Mouse (Mus musculus) Muller cell, postnatal 12 days (primary cell): ENCODE results near the gene Kalrn.
A peak's percentile ranks its signal among the peaks of the same experiment; 100 is the strongest.

Experiments
- DNase-seq: peaks from one replicate; pipeline ENCODE4 v3.0.0-alpha.2; 2015; ENCODE audit errors: inconsistent ontology term

Kalrn gene

GRCm38 (mm10) chr16:34430131-34430530 is 143.2 kb downstream of the Kalrn start:
- no peak for DNase-seq

DNA sequence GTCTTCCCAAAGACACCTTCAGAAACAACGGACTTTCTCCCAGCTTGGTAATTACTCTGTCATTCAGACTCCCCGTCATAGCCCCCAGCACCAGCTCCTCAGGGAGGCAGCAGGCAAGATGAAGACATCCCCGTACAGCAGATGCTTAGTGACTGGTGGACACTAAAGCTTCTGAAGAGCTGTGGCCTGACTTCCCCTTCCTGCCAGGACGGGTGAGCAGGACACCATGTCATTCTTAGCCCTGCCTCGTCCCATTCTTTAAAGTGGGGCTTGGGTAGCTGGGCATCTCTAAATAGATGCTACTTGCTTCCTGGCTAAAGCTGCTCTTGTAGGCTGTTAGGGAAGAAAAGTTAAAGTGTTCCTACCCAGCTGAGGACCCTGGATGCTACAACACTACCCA is 145.7 kb downstream of the Kalrn start:
- DNase-seq, result no peak

DNA sequence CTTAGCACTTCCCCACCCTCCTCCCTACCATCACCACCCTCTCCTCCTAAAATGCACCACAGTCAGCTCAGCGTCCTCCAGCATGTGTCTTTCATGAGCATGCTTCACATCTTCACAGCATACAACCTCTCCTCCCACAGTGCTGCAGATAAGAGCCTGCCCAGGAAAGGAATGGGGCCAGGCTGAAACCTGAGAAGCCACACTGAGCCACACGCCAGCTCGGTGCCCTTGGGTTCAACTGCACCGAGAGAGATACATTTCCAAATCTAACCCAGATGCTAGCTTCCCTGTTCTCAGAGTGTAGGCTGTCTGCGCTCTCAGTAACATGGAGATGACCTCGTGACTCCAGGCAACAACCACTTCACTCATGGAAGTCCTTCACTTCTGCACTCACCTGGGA is 151.9 kb downstream of the Kalrn start:
- DNase-seq, result no peak

- no peak for DNase-seq
Measured at GRCm38 (mm10) chr16:34417966-34418365, 155.4 kb downstream of the Kalrn start.

DNA sequence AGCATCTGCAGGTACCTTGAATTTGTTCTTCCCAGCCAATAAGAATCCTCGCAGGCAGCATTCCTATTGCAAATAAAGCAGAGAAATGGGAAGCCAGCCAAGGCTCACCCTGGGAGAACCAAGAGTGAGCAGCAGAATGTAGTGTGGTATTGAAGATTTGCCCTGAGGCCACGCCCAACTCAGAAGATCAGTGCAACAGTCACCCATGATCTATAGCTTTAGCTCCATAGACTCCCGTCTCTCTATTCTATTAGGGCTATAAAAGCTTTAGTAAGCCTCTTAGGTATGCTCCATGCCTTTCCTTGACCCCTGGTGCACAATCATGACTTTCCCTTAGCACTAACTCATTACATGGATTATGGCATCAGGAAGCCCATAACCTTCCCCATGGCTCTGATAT is 155.9 kb downstream of the Kalrn start:
- DNase-seq, result no peak

DNA sequence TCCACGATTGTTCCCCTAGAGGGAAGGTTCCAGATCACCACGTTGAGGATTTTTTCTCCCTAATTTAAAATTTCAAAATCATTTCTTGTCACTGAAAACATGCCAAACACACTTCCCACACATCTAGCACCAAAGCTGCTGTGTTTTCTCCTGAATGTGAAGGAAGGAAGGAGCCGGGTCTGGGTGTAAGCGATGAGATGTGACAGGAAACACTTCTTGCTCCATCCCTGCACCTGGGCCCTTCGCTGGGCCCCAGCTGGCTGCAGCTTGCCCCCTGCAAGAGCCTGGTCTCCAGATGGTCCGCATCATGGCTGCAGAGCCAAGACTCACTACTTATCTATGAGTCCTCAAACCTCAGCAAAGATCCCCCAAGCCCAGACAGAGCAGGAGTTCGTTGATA is 158.8 kb downstream of the Kalrn start:
- no peak for DNase-seq

- DNase-seq, result peak; percentile 72
Measured at GRCm38 (mm10) chr16:34413868-34414333, 159.4 kb downstream of the Kalrn start.

DNA sequence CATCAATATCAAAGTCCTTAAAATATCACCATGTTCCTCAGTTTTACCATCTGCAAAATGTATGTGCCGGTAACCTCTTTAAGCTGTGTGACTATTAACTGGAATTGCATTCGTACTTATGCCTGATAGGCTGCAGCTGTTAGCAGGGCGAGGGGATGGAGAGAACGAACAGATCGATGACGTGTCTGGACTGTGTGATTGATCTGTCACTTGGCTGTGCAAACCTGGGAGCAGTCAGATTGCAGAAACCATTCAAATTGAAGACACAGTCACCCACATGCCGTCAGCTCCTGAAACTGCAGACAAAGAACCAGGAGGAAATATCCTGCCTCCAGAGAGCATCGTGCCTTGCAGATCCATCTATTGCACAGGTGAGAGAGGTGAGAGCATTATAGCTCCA is 166.3 kb downstream of the Kalrn start:
- DNase-seq, result no peak

GRCm38 (mm10) chr16:34405094-34405493 is 168.2 kb downstream of the Kalrn start:
- no peak for DNase-seq

DNA sequence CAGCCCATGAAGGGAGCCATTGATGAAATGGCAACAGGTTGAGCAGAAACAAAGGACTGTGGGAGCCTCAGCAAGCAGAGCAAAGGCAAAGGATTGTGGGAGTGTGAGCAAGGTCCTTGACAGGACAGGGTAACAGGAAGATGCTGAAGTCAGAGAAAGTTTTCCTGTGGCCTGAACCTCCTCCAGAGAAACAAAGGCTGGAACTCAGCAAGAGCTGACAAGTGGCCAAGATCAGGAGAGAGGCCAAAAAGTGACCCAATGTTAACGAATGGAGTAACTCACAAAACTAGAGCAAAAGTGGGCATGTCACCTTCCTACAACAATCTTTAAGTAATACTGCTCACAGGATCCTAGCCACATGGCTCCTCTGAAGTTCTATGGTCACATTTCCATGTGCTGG is 172.1 kb downstream of the Kalrn start:
- no peak for DNase-seq

- peak; percentile 49 for DNase-seq
Measured at GRCm38 (mm10) chr16:34400102-34400728, 173.1 kb downstream of the Kalrn start.

DNA sequence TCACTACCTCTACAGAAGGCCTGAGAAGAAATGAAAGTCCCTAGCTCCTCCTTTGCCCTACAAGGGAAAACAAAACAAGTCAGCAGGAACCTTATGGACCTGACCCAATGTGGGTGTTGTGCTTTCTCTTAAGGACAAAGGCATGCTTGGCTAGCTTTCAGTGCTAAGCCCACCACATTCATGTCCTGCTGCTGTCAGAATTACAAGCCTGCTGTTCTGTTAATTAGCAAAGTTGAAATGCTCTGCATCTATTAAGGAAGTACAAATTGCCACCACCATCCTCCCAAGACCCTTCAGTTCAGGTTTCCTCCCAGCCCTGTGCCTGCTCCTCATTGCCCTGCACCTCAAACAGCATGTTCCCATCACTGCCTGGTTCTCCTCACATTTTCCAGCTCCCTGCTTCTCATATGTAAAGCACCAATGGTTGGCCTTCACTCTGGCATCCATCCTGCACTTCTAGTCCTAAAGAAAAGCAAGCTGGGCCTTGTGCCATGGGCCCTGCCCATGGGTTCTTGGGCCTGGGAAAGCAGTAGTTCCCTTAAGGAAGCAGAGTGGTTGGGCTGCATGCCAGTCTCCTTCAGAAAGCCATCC is 178.0 kb downstream of the Kalrn start:
- DNase-seq, result peak; percentile 35

DNA sequence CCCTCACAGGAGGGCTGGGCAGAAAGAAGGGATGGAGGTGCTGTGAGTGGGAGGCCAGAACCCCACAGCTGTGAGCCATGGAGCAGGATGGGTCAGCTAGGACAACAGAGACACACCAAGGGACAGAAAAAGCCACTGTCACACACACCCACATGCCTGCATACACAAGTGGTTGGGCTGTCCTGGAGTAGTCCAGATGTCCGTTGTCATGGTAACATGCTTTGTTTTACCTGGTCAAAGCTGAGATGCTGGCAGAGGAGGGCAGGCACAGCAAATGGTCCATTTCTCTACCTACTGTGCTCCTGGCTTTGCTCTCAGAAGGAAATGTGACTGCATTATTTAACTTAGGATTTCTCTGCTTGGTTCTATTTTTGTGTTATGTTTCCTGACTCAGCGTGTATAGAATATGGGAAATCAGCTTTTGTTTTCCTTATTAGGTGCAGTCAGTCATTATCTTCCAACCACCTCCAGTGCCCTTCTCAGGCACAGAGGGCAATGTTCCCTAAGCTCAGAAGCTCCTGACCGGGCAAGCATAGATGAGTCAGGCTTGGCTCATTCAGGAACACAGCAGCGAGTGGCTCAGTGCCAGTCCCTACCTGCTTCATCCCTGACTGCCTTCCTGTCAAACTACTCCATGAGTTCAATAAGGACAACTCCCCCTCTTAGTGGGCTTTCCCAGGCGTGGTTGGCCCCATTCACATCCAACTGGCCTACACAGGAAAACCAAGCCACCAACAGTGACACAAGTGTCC is 183.6 kb downstream of the Kalrn start:
- no peak for DNase-seq

DNA sequence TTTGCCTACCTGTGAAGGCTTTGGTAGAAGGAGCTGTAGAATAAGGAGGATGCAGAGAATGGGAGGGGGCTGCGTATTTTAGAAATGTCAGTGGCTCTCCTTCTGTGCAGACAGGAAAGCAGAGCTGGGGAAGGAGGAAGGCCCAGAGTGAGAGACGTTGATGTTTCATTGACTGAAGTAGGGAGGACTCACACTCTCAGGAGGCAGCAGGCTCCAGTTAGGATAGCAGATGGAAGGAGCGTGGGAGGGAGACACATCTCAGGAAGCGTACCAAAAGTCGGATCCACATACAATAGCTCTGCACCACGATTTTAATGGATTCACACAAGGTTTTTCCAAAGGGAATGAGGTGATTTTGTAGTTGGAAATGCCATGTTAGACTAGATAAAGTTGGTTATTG is 184.5 kb downstream of the Kalrn start:
- DNase-seq, result no peak

GRCm38 (mm10) chr16:34385065-34385464 is 188.3 kb downstream of the Kalrn start:
- no peak for DNase-seq

DNA sequence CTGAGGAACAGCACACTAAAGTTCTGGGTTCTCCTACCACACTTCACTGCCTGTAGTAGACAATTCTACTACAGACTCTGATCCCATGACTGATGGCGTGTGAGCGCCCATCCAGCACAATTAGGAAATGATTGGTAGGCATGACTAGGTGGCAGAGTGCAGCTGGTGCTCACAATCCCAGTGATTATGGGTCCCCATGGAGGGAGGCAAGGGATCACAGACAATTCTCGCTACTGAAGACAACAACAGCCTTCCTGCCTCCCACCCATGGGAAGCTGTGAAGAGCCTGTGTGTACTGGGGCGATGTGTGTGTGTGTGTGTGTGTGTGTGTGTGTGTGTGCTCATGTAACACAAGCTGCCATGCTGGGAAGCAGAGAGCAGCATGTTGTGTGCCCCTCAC is 190.3 kb downstream of the Kalrn start:
- DNase-seq, result no peak

DNA sequence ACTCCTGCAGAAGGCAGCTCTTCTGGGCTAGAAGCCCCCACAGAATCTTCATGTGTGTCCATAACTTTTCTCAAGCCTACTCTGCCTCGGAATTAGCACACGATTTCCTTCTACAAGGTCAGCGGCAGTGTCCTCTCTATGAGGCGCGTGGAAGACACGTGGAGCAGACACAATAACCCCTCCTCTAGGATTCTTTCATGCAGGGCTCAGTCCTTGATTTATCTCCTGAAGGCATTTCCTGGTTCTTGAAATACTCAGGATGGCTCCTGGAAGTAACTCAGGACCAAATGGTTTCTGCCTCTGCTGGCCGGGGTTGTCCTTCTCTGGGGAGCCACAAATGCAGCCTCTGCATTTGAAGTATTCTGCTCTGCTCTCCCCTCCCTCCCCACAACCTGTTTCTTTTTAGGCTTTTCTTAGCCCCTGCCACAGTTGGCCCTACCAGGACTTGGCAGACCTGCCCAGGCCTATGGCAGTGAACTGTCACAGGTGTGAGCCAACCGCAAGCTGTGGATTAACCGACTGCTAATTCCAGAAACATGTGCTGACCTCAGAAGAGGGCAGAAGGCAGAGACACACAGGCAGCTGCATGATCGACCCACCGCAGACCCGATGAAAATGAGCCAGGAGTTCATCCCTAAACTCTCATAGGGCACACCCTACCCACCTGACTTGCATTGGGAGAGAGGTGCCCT is 197.0 kb downstream of the Kalrn start:
- DNase-seq, result no peak

GRCm38 (mm10) chr16:34373519-34373918 is 199.8 kb downstream of the Kalrn start:
- DNase-seq, result no peak

GRCm38 (mm10) chr16:34372103-34372741 is 201.1 kb downstream of the Kalrn start:
- no peak for DNase-seq

DNA sequence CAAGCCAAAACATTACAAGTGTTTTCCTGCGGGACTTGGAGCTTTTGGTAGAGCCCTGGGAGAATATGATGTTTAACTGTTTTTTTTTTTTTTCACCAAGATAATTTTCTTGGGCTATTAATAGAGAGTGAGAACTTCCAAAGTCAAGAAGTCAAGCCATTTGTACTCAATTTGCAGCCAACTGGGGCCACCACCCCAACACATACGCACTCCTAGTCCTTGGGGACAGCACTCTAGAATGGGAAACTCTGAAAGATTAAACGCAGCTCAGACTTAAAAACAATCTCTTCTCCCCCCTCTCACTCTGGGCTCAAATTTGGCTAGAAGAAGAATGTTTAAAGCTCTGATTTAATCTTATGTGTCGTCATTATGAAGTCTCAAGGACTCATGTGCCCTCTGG is 214.1 kb downstream of the Kalrn start:
- DNase-seq, result no peak

GRCm38 (mm10) chr16:34355547-34355946 is 217.8 kb downstream of the Kalrn start:
- DNase-seq, result no peak

DNA sequence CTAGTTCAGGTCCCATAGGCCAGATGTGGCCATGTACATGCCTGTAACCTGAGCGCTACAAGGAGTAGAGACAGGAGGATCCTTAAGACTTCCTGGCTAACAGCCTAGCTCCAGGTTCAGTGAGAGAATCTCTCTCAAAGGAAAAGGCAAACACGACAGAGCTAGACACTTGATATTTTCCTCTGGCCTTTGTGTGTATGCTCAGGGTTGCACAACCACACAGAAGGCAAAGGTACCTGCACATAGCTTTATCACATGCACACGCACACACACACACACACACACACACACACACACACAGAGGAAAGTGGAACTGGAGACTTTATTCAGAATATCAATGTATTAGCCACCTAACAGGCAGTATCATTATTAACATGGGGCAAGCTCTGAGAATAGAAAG is 219.3 kb downstream of the Kalrn start:
- no peak for DNase-seq
